Mouse (Mus musculus) fibroblast of lung, adult 2 months (primary cell): Measurements from ENCODE around the gene Robo1.
"Not testable (repeated sequence)": the region's sequence is repeated elsewhere in the genome, so short reads cannot be mapped to it uniquely, and the experiment has no call there.

Source experiments
- DNase-seq: peaks from one replicate; pipeline ENCODE4 v3.0.0-alpha.2; 2011; ENCODE audit warnings: low read depth

Gene Robo1

DNA sequence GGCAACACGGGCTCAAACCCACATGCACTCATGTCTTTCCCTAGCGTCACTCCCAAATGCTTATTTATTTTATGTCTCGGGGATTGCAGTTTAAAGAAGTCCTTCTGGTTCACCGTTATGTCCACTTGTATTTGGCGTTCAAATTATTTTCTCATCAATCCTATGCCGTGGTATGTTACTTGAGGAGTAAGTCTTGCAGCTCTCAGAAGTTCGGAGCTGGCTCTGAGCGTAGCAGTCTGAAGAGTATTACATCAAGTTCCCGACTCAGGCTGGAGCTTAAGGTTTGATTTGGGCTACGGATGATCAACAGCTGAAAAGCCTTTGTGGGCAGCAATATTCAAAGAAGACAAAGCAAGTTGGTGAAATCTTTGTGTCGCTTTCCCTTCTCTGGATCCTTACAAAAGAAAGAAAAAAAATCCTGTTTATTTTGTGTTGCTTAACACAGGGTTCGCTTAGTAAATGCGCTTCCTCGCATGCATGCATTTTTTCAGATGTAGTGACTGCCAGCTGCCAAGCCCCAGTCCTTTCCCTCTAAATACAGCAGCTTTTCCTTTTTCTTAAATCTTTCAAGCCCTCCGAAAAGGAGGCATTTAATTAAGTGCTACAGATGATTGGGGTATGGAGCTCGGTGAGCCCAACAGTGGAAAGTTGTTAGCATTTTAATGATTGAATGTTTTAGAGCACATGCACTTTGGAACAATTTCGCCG, 136.5 kb downstream of the Robo1 start:
- no peak for DNase-seq

- no peak for DNase-seq
Observed at GRCm38 (mm10) chr16:72458155-72458554, 150.0 kb downstream of the Robo1 start.

DNA sequence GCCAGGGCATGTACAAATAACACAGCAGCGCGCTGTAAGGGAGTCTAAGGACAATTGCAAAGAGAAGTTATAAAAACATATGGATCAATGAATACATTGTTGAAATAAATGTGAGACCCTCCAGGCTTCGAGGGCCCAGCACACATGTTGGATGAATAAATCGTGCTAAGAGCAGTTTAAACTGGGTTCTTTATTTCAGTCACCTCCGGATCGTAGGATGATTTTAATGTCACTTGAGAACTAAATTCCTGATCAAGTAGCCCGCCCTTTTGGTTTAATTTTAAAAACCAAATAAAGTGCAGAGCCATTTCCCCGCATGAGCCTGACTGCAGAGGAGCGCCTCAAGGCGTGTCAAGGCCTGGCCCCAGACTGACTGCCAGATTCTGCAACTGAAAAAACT, 150.5 kb downstream of the Robo1 start:
- DNase-seq: no peak

- no peak for DNase-seq
Observed at GRCm38 (mm10) chr16:72465696-72466095, 157.6 kb downstream of the Robo1 start.

- no peak for DNase-seq
Observed at GRCm38 (mm10) chr16:72470037-72470673, 162.0 kb downstream of the Robo1 start.

GRCm38 (mm10) chr16:72510716-72511199, 202.7 kb downstream of the Robo1 start:
- DNase-seq: no peak

DNA sequence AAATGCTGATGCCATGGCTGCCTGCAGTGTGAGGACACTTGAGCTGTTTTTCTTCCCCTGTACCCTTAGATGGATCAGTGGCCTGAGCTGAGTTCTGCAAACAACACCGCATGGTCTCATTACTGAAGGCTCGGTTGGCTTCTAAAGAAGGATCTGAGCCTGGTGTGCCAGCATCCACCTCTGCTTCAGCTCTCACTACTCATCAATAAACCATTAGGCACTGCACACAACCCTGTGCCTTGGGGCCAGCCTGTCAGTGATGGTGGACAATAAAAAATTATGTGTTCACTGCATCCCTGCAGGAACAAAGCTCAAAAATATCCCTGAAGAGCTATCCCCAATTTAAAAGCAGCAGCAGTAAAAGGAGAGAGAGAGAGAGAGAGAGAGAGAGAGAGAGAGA, 223.2 kb downstream of the Robo1 start:
- no peak for DNase-seq

- DNase-seq: no peak
Observed at GRCm38 (mm10) chr16:72533900-72534571, 225.9 kb downstream of the Robo1 start.

GRCm38 (mm10) chr16:72538171-72538570, 230.1 kb downstream of the Robo1 start:
- no peak for DNase-seq

DNA sequence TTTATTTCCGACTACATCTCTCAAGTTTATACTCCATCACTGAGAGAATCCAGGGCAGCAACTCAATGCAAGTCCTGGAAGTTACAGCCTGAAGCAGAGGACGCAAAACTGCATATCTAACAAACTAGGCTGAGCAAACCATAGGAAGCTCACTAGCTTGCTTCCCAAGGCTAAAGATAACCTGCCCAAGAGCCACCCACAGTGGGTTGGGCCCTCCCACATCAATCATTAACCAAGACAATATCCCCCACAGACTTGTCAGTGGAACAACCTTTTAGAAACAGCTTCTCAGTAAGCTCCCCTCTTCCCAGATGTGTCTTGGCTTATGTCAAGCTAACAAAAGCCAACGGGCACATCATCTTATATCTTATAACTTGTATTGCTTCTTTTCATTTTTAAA, 235.8 kb downstream of the Robo1 start:
- no peak for DNase-seq

GRCm38 (mm10) chr16:72544950-72545349, 236.8 kb downstream of the Robo1 start:
- no peak for DNase-seq

GRCm38 (mm10) chr16:72551672-72552243, 243.7 kb downstream of the Robo1 start:
- no peak for DNase-seq

DNA sequence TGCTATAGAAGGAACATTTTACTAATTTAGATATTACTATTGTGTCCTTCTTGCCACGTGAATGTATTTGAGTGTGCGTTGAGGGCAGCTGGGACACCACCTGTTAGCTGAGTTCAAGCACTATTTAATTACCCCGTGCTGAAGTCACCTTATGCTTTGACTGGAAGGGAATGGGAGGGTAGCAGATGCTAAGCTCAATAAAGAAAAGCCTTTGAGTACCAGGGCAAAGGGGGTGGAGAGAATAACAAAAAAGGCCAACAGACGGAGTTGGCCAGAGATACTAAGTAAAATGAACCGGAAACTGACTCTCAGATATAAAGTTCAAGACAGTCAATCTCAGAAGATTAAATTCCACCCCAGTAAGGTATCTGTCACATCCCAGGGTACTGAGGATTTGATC, 245.6 kb downstream of the Robo1 start:
- DNase-seq: no peak

DNA sequence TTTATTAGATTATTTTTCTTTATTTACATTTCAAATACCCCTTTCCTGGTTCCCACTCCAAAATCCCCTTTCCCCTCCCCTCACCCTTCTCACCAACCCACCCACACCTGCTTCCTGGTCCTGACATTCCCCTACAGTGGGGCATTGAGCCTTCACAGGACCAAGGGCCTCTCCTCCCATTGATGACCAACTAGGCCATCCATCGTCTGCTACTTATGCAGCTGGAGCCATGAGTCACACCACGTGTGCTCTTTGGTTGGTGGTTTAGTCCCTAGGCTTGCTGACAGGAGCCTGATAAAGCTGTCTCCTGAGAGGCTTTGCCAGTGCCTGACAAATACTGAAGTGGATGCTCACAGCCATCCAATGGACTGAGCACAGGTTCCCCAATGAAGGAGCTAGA, 254.0 kb downstream of the Robo1 start:
- not testable (repeated sequence) for DNase-seq

DNA sequence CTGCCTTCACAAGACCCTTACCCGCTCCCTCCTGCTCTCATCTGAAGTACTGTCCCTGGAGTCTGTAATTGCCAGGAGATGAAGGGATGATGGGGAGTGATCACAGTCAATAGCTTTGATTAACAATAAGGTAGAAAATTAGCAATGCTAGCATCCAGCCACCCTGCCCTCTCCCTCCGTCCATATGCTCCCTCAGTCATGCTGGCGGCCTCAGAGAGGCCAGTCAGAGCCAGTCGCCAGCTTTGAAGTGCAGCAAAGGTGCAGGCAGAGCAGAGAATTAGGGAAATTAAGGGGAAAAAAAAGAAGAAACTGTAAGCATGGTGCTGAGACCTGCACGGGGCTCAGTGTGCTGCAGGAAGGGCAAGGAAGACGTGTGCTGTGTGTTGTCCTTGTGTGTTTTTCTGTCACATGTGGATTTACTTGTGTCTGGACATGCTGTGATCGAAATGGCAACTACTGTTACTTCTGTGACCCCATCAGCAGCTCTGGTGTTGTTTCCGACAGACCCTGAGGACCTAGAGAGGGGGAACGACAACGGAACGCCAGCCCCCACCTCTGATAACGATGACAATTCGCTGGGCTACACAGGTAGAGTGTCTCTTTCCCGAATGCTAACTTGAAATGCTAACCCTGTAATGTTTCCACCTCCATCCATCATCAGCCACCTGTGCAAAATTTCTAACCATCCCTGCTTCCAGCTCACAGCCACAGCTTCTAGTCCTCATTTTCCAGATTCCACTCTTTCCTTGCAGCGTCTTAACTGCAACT, 255.3 kb downstream of the Robo1 start:
- DNase-seq: no peak

- no peak for DNase-seq
Observed at GRCm38 (mm10) chr16:72575171-72575570, 267.1 kb downstream of the Robo1 start.

- DNase-seq: no peak
Observed at GRCm38 (mm10) chr16:72576956-72577355, 268.9 kb downstream of the Robo1 start.

- no peak for DNase-seq
Observed at GRCm38 (mm10) chr16:72584454-72585159, 276.5 kb downstream of the Robo1 start.

- DNase-seq: no peak
Observed at GRCm38 (mm10) chr16:72585160-72585813, 277.2 kb downstream of the Robo1 start.

DNA sequence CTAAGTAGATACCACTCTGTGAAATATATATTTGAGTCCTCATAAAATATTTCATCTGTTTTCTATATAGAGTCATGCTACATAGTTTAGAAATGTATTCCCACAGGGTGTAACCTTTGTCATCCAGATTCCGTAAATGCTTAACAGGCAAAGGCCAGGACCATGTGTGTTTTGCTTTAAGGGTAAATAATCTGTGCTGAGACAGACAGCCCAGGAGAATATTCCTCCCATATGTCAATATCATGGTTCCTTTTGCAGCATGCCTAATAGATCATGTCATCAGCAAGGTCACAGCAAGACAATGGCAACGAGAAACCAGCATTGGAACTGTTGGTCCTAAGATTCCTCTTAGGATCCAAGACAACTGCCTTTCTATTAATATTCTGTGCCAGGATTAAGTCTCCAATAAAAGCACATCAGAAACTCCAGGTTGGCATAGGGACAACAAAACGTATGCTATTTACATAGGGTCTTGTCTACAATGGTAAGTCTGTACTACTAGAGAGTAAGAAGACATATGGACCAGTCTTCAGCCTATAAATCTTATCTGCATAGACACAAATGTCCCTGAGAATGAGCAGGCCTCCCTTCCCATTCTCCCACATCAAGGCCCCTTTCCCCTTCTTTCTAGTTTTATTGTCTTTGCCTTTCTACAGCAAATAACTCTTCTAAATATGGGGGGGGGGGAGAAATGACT, 279.4 kb downstream of the Robo1 start:
- DNase-seq: no peak
